Mouse (Mus musculus): Measurements from ENCODE around the gene Coch.
"Not testable (repeated sequence)": the region's sequence is repeated elsewhere in the genome, so short reads cannot be mapped to it uniquely, and the experiment has no call there.

Gene Coch

GRCm38 (mm10) chr12:51593229-51594029 is at the start of gene Coch:
Coch (plus strand) TSS chr12:51593341.
- peak; percentile 73 for DNase-seq (ENCODE audit: extremely low spot score, low spot score)

GRCm38 (mm10) chr12:51543402-51543960 is 49.7 kb upstream of the Coch start:
- no peak for DNase-seq (ENCODE audit: extremely low spot score, low spot score)

GRCm38 (mm10) chr12:51555041-51555440 is 38.1 kb upstream of the Coch start:
- no peak for DNase-seq (ENCODE audit: extremely low spot score, low spot score)

GRCm38 (mm10) chr12:51561416-51561815 is 31.7 kb upstream of the Coch start:
- no peak for DNase-seq (ENCODE audit: extremely low spot score, low spot score)

- no peak for DNase-seq (ENCODE audit: extremely low spot score, low spot score)
Measured at GRCm38 (mm10) chr12:51567225-51567624, 25.9 kb upstream of the Coch start.

GRCm38 (mm10) chr12:51569472-51569871 is 23.7 kb upstream of the Coch start:
- DNase-seq (ENCODE audit: extremely low spot score, low spot score): no peak

- DNase-seq (ENCODE audit: extremely low spot score, low spot score): no peak
Measured at GRCm38 (mm10) chr12:51569944-51570343, 23.2 kb upstream of the Coch start.

GRCm38 (mm10) chr12:51572651-51573050 is 20.5 kb upstream of the Coch start:
- no peak for DNase-seq (ENCODE audit: extremely low spot score, low spot score)

GRCm38 (mm10) chr12:51577816-51578215 is 15.3 kb upstream of the Coch start:
- DNase-seq (ENCODE audit: extremely low spot score, low spot score): not testable (repeated sequence)

GRCm38 (mm10) chr12:51589263-51589662 is 3.9 kb upstream of the Coch start:
- DNase-seq (ENCODE audit: extremely low spot score, low spot score): no peak

GRCm38 (mm10) chr12:51591921-51592320 is 1.2 kb upstream of the Coch start:
- no peak for DNase-seq (ENCODE audit: extremely low spot score, low spot score)

- no peak for DNase-seq (ENCODE audit: extremely low spot score, low spot score)
Measured at GRCm38 (mm10) chr12:51592888-51593228, 283 bp upstream of the Coch start.

GRCm38 (mm10) chr12:51594030-51594470 is 909 bp downstream of the Coch start:
- DNase-seq (ENCODE audit: extremely low spot score, low spot score): no peak

- DNase-seq (ENCODE audit: extremely low spot score, low spot score): no peak
Measured at GRCm38 (mm10) chr12:51603306-51603705, 10.2 kb downstream of the Coch start.

- no peak for DNase-seq (ENCODE audit: extremely low spot score, low spot score)
Measured at GRCm38 (mm10) chr12:51606138-51606537, 13.0 kb downstream of the Coch start.

GRCm38 (mm10) chr12:51612361-51612760 is 19.2 kb downstream of the Coch start:
- DNase-seq (ENCODE audit: extremely low spot score, low spot score): no peak

GRCm38 (mm10) chr12:51620572-51620971 is 27.4 kb downstream of the Coch start:
- DNase-seq (ENCODE audit: extremely low spot score, low spot score): no peak

- DNase-seq (ENCODE audit: extremely low spot score, low spot score): no peak
Measured at GRCm38 (mm10) chr12:51621161-51621560, 28.0 kb downstream of the Coch start.

- no peak for DNase-seq (ENCODE audit: extremely low spot score, low spot score)
Measured at GRCm38 (mm10) chr12:51622670-51623365, 29.7 kb downstream of the Coch start.

GRCm38 (mm10) chr12:51623366-51623694 is 30.2 kb downstream of the Coch start:
- DNase-seq (ENCODE audit: extremely low spot score, low spot score): no peak

- DNase-seq (ENCODE audit: extremely low spot score, low spot score): no peak
Measured at GRCm38 (mm10) chr12:51633481-51633880, 40.3 kb downstream of the Coch start.

- no peak for DNase-seq (ENCODE audit: extremely low spot score, low spot score)
Measured at GRCm38 (mm10) chr12:51636260-51636659, 43.1 kb downstream of the Coch start.
